Mouse (Mus musculus) olfactory bulb, adult 2 months (tissue): Measurements from ENCODE around the gene Abcc10.

Experiments used
- CTCF ChIP-seq: fragments of 200-500 bp; IDR thresholded peaks from 2 replicates; pipeline ENCODE4 v1.5.1; 2012; ENCODE audit warnings: low read depth, mild to moderate bottlenecking, low read length, moderate library complexity; ENCODE audit not compliant: insufficient read depth
- POLR2A ChIP-seq: fragments of 200-500 bp; IDR thresholded peaks from 2 replicates; pipeline ENCODE4 v1.6.1; 2012; ENCODE audit warnings: mild to moderate bottlenecking, low read depth, low read length, moderate library complexity; ENCODE audit not compliant: insufficient read depth

GRCm38 (mm10) chr17:46262201-46262694, 65.9 kb downstream of the Abcc10 start:
- no peak for TF ChIP-seq POLR2A
- no peak for TF ChIP-seq CTCF
